Mouse (Mus musculus): ENCODE measurements around the gene Ifna15.
"Not testable (repeated sequence)": the region's sequence is repeated elsewhere in the genome, so short reads cannot be mapped to it uniquely, and the experiment has no call there.

Ifna15 gene

DNA sequence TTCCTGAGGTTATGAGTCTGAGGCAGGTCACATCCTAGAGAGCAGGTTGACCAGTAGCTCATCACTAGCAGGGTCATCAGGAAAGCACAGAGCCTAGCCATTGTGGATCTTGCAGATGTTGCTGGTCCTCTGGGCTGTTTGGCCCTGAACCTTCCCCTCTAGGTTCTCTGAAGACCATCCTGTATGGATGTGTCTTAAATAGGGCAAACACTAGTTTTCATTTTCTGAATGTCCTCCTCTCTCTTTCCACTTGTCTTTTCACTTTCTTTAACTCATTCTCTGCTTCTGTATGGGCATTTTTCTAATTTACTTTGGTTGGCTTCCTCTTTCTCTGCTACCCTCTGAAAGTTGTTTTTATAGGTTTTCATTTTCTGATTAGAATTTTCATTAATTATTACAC, at the start of gene Ifna15:
Gene Ifna15, minus strand, starts transcription at position 101 of the 400 bp plus-strand sequence.
- not testable (repeated sequence) for DNase-seq (ENCODE audit: low spot score in 2 of 2)

GRCm38 (mm10) chr4:88603276-88603675, 45.2 kb upstream of the Ifna15 start, which contains the start of gene Ifna12:
TSS of gene Ifna12 (minus strand) at chr4:88603376.
- no peak for DNase-seq (ENCODE audit: low spot score in 2 of 2)

GRCm38 (mm10) chr4:88592285-88592684, 34.2 kb upstream of the Ifna15 start, which contains the start of gene Ifna9:
TSS of gene Ifna9 (minus strand) at chr4:88592385.
- no peak for DNase-seq (ENCODE audit: low spot score in 2 of 2)

DNA sequence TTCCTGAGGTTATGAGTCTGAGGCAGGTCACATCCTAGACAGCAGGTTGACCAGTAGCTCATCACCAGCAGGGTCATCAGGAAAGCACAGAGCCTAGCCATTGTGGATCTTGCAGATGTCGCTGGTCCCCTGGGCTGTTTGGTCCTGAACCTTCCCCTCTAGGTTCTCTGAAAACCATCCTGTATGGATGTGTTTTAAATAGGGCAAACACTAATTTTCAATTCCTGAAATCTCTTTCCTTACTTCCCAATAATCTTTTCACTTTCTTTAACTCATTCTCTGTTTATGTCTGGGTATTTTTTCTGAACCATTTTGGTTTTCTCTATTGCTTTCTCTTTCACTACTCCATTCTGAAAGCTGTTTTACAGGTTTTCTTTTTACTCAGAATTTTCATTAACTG, 13.7 kb upstream of the Ifna15 start, which contains the start of gene Ifna14:
Gene Ifna14, minus strand, starts transcription at position 101 of the 400 bp plus-strand sequence.
- no peak for DNase-seq (ENCODE audit: low spot score in 2 of 2)

GRCm38 (mm10) chr4:88561791-88562190, 3.7 kb upstream of the Ifna15 start:
- DNase-seq (ENCODE audit: low spot score in 2 of 2), result no peak

DNA sequence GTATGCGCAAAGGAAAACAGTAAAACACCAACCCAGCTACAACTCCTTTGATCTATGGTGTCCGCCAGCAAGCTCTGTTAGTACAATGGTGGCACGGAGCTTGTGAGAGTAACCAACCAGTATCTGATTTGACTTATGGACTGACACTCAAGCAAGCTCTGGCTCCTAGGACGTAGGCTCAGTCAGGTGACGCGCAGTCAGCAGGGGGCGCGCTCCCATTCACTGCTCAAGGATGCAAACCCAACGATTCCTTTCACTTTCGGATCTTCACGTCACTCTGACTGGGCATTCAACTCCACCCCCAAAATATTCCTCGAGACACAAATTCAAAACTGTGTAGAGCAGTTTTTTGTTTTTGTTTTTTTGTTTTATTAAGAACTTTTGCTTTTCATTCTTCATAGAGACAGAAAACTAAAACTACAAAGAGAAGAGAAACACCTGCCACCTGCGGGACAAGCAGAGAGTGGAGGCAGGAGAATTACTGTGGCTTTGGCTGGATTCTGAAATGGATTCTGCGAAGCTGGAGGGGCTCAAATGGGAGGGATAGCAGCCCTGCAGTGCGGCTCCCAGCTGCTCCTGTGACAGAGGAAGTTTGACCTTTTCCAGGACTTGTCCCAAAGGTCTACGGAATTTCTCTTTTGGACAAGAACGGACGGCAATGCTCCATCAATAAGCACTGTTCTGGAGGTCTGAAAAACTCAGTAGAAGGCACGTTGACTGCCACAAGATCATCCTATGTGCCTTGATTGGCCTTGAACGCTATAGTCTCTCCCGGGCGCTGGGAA, 7.7 kb downstream of the Ifna15 start:
- DNase-seq (ENCODE audit: low spot score in 2 of 2), result peak; percentile 75 to 79

DNA sequence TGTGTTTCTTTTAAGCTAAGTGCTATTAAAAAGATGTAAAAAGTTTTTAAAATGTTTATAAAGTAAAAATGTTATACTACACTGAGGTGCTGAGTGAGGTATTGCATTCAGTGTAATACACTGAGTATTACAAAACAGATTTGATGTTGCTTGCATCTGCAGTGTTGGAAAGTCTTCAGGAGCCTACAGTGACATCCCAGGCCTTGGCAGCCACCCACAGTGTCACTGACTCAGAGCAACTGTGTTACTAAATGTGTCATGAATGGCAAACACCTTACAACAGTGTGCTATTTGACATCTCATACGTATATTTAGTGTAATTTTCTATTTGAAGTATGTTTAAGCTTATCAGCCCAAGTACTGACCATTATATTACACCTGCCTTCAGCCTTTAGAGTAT, 10.1 kb downstream of the Ifna15 start:
- no peak for DNase-seq (ENCODE audit: low spot score in 2 of 2)

GRCm38 (mm10) chr4:88543649-88544234, 14.3 kb downstream of the Ifna15 start:
- peak; percentile 42 to 56 for DNase-seq (ENCODE audit: low spot score in 2 of 2)

DNA sequence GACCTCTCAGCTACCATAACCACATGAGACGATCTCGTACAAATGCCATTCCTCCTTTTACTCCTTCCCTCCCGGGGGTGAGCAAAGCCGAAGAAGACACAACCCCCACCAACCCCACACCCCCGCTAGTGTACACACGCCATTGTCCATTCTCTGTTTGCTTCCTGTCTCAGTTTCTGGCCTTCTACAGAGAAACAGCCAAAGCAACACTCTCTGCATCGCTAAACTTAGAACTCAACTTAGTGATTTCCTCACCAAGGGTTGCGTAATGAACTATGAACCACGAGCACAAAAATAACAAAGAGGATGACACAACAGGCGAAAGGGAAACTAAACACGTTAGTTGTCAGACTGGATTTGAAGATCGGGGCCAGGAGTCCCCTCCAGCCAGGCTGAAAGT, 20.7 kb downstream of the Ifna15 start:
- DNase-seq (ENCODE audit: low spot score in 2 of 2), result peak; percentile 86 to 87

- peak; percentile 24 to 60 for DNase-seq (ENCODE audit: low spot score in 2 of 2)
Observed at GRCm38 (mm10) chr4:88536640-88537039, 21.4 kb downstream of the Ifna15 start.

GRCm38 (mm10) chr4:88535742-88536141, 22.3 kb downstream of the Ifna15 start:
- DNase-seq (ENCODE audit: low spot score in 2 of 2), result peak in 1 of 2 experiments; percentile 27

DNA sequence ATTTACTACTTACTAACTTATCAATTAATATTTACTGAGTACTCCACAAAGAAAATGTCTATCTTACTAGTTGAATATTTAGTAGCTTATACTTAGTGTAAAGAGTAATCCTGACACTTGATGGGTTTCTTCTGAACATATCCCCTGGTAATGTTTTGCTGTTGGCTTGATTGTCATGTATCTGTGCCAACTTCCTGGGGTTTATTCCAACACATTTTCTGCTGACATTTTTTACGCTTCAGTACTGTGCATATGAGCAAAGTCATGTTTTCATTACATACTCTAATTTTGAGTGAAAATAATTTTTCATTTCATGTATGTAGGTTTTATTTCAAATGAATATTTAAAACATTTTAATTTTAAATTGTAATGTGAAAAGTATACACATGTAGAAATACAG, 23.1 kb downstream of the Ifna15 start:
- no peak for DNase-seq (ENCODE audit: low spot score in 2 of 2)

GRCm38 (mm10) chr4:88533499-88533898, 24.5 kb downstream of the Ifna15 start:
- DNase-seq (ENCODE audit: low spot score in 2 of 2), result no peak

DNA sequence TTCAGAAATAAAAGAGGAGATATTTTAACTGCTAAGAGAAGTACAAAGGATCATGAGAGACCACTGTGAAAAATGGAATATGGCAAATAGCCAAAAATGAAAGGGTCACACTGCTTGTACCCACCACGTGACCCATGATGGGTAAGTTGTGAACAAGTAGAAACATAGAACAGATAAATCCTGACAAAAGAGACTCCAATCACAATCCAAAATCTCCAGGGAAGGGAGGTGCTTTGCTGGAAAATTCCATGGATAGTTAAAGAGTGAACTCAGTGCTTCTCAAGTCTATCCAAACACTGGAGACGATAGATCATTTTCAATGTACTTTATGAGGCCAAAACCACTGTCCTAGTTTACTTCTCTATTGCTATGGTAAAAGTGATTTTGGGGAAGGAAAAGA, 27.2 kb downstream of the Ifna15 start:
- no peak for DNase-seq (ENCODE audit: low spot score in 2 of 2)

- DNase-seq (ENCODE audit: low spot score in 2 of 2), result no peak
Observed at GRCm38 (mm10) chr4:88530271-88530670, 27.8 kb downstream of the Ifna15 start.

DNA sequence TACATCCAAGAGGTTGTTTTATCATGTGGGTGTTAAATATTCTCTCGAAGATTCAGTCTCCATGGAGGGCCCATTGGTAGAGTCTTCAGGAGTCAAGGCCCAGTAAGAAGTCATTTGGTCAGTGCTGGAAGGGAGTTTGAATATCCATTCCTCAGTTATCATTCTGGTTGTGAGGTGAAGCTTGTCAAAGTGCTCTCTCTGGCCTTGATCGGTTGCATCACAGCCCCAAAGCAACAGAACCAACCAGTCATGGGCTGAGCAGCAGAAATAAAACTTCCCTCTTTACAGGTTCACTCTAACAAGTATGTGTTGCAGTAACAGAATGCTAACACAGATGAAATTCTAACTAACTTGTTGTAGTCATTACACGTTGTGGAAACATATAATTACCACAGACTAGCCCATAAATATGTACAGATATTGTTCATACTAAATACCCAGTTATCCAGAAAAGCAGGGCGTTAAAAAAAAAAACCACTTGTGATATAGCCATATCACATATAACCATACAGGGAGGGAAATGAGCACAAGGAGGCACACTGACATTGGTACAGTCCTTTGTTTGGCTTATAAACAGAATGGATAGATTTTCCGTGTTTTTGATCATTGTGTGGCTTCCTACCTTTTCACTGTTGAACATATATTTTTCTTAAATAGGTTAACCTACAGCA, 31.5 kb downstream of the Ifna15 start:
- no peak for DNase-seq (ENCODE audit: low spot score in 2 of 2)

DNA sequence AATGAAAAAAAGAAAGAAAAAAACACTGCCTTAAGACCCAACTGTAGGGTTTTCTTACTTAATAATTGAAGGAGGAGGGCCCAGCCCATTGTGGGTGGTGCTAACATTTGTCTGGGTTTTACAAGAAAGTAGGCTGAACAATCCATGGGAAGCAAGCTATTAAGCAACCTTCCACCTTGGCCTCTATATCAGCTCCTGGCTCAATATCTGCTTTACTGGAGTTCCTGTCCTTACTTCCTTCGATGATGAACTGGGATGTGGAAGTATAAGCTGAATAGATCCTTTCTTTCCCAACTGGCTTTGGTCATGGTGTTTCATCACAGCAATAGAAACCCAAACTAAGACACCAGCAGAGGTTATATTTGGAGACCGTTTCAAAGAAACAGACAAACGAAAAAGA, 32.7 kb downstream of the Ifna15 start:
- no peak for DNase-seq (ENCODE audit: low spot score in 2 of 2)

- DNase-seq (ENCODE audit: low spot score in 2 of 2), result no peak
Observed at GRCm38 (mm10) chr4:88523241-88523640, 34.8 kb downstream of the Ifna15 start.

- DNase-seq (ENCODE audit: low spot score in 2 of 2), result no peak
Observed at GRCm38 (mm10) chr4:88522674-88523073, 35.4 kb downstream of the Ifna15 start, which contains the start of gene Ifnb1. TSS of gene Ifnb1 (minus strand) at chr4:88522774.

GRCm38 (mm10) chr4:88517957-88518356, 40.1 kb downstream of the Ifna15 start:
- no peak for DNase-seq (ENCODE audit: low spot score in 2 of 2)

DNA sequence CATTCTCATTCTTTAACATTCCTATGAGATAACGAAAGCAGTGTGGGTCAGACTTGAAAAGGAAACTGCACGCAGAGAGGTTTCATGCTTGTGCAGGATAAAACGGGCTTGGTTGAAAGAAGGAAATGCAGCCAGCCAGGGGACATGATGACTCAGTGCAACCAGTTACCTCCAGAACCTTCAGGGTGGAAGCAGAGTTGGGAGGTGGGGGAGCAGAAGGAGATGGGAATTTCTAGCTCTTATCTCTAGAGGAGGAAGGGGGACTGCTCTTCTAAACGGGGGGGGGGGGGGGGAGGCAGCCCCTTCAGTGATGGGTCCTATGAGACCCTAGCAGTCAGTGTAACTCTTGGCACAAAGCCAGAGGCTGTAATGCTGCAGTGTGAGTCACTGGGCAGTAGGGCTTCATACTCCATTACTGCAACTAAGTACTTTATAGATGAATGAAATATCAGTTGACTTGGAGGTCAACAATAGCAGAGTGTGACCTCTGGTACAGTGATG, 42.3 kb downstream of the Ifna15 start:
- peak; percentile 59 to 67 for DNase-seq (ENCODE audit: low spot score in 2 of 2)

GRCm38 (mm10) chr4:88515250-88515649, 42.8 kb downstream of the Ifna15 start:
- no peak for DNase-seq (ENCODE audit: low spot score in 2 of 2)
